Mouse (Mus musculus) liver, adult 2 months (tissue): ENCODE data around the gene Casp4.

Experiments used
- CTCF ChIP-seq: fragments of 200-500 bp; IDR thresholded peaks from 2 replicates; pipeline ENCODE4 v1.5.1; 2011; ENCODE audit warnings: low read depth, low read length, control low read depth
- POLR2A ChIP-seq: fragments of 200-500 bp; IDR thresholded peaks from 2 replicates; pipeline ENCODE4 v1.6.1; 2011; ENCODE audit warnings: low read length, control low read depth; ENCODE audit not compliant: insufficient read depth; ENCODE audit errors: extremely low read depth

DNA sequence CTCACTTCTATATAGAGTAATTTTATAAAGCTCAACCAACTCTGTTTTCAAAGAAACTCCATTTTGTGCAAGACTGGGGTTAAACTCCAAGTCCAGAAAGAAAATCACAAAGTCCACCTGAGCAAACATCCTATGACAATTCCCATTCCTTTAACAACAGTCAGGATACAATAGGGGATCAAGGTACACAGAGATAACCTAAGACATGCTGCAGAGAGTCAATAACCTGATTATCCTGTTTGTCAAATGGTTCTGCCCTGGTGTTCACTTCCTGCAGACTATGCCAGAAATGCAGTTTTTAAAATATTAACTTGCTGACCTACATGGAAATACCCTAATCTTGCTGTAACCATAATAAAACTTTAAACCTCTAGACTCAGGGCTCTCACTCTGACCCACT lies 23.8 kb downstream of the Casp4 start:
- TF ChIP-seq CTCF, result no peak
- TF ChIP-seq POLR2A, result no peak
